Mouse (Mus musculus) CH12.LX (cell line): ENCODE data around the gene Syn3. TPM values are rescaled to one million over a fixed set of nuclear protein-coding genes. Genes with fewer than 3 reads are reported as not detected.

ENCODE experiments used
- DNase-seq: peaks from one replicate; pipeline ENCODE4 v3.0.0-alpha.2; 2013; ENCODE audit errors: extremely low read depth
- H3K27ac ChIP-seq: 2 replicates; pipeline ENCODE4 v1.5.1; 2012; ENCODE audit warnings: low read depth, mild to moderate bottlenecking, control low read depth, moderate library complexity; ENCODE audit not compliant: insufficient read depth
- H3K27me3 ChIP-seq: replicated peaks from 2 replicates; pipeline ENCODE3; 2012; ENCODE audit warnings: inconsistent platforms
- H3K36me3 ChIP-seq, 2 experiments: replicated peaks in 1 of 2; 2 replicates each; pipeline versions ENCODE3 to v1.6.1; 2012; ENCODE audit warnings: inconsistent platforms in 1 of 2, low read length in 1 of 2, mild to moderate bottlenecking in 1 of 2, mixed read lengths in 1 of 2, moderate library complexity in 1 of 2; ENCODE audit not compliant: control insufficient read depth in 1 of 2, insufficient read depth in 1 of 2
- H3K4me1 ChIP-seq, 2 experiments: 2 replicates each; pipeline ENCODE4 v1.6.1; 2012; ENCODE audit warnings: inconsistent platforms in 1 of 2, moderate library complexity in 1 of 2; ENCODE audit not compliant: insufficient read depth in 2 of 2, control insufficient read depth in 1 of 2
- H3K4me2 ChIP-seq: 2 replicates; pipeline ENCODE4 v1.6.1; 2012; ENCODE audit warnings: low read depth, mild to moderate bottlenecking, control low read depth; ENCODE audit not compliant: poor library complexity, insufficient read depth, severe bottlenecking
- H3K4me3 ChIP-seq, 3 experiments: fragments of 150-350 bp in 1 of 3; sonication (generic) in 1 of 3; replicated peaks in 1 of 3; 2 replicates each; pipeline versions ENCODE3 to v1.5.1; 2011 to 2012; ENCODE audit warnings: low read depth in 2 of 3, low read length in 2 of 3, mild to moderate bottlenecking in 2 of 3, moderate library complexity in 2 of 3, control low read depth in 1 of 3, improper control_type of control experiment in 1 of 3, inconsistent platforms in 1 of 3, mixed read lengths in 1 of 3; ENCODE audit not compliant: poor library complexity in 1 of 3
- H3K79me2 ChIP-seq: replicated peaks from 2 replicates; pipeline ENCODE4 v1.6.1; 2012; ENCODE audit warnings: mild to moderate bottlenecking, moderate library complexity; ENCODE audit not compliant: control insufficient read depth, poor library complexity, insufficient read depth, severe bottlenecking; ENCODE audit errors: extremely low read depth
- H3K9ac ChIP-seq: 2 replicates; pipeline ENCODE4 v1.6.1; 2012; ENCODE audit warnings: low read depth, mild to moderate bottlenecking, control low read depth, moderate library complexity; ENCODE audit not compliant: insufficient read depth
- H3K9me3 ChIP-seq: replicated peaks from 2 replicates; pipeline ENCODE3; 2012; ENCODE audit warnings: low read length, inconsistent platforms, mixed read lengths
- CHD2 ChIP-seq: IDR thresholded peaks from 2 replicates; pipeline ENCODE4 v1.6.1; 2011; ENCODE audit warnings: low read length, improper control_type of control experiment
- E2F4 ChIP-seq: IDR thresholded peaks from 2 replicates; pipeline ENCODE4 v1.6.1; 2011; ENCODE audit warnings: low read depth, low read length, improper control_type of control experiment; ENCODE audit not compliant: insufficient replicate concordance
- ELF1 ChIP-seq: IDR thresholded peaks from 2 replicates; pipeline ENCODE4 v1.6.1; 2014; ENCODE audit warnings: low read depth, mild to moderate bottlenecking, inconsistent platforms, low read length, improper control_type of control experiment
- GABPA ChIP-seq: IDR thresholded peaks from 2 replicates; pipeline ENCODE4 v1.6.1; 2012; ENCODE audit warnings: low read depth, low read length, improper control_type of control experiment, inconsistent platforms; ENCODE audit not compliant: insufficient replicate concordance
- HCFC1 ChIP-seq: IDR thresholded peaks from 2 replicates; pipeline ENCODE4 v1.6.1; 2012; ENCODE audit warnings: low read depth, mild to moderate bottlenecking, inconsistent platforms, low read length, improper control_type of control experiment
- JUN ChIP-seq: IDR thresholded peaks from 2 replicates; pipeline ENCODE4 v1.6.1; 2011; ENCODE audit warnings: low read depth, mild to moderate bottlenecking, low read length, improper control_type of control experiment, moderate library complexity; ENCODE audit not compliant: insufficient read depth
- KAT2A ChIP-seq: IDR thresholded peaks from 2 replicates; pipeline ENCODE4 v1.6.1; 2012; ENCODE audit warnings: low read length, improper control_type of control experiment, inconsistent platforms; ENCODE audit not compliant: insufficient replicate concordance
- MAFK ChIP-seq: IDR thresholded peaks from 2 replicates; pipeline ENCODE4 v1.6.1; 2011; ENCODE audit warnings: low read length, improper control_type of control experiment; ENCODE audit not compliant: insufficient replicate concordance
- MAZ ChIP-seq: IDR thresholded peaks from 2 replicates; pipeline ENCODE4 v1.6.1; 2012; ENCODE audit warnings: low read depth, mild to moderate bottlenecking, inconsistent platforms, low read length, improper control_type of control experiment, moderate library complexity
- MXI1 ChIP-seq: IDR thresholded peaks from 2 replicates; pipeline ENCODE4 v1.6.1; 2011; ENCODE audit warnings: mild to moderate bottlenecking, low read depth, low read length, improper control_type of control experiment
- NELFE ChIP-seq: IDR thresholded peaks from 2 replicates; pipeline ENCODE4 v1.6.1; 2011; ENCODE audit warnings: low read depth, low read length, improper control_type of control experiment
- PAX5 ChIP-seq: IDR thresholded peaks from 2 replicates; pipeline ENCODE4 v1.6.1; 2012; ENCODE audit warnings: low read length, inconsistent platforms, mixed read lengths
- POLR2AphosphoS2 ChIP-seq: IDR thresholded peaks from 2 replicates; pipeline ENCODE4 v1.6.1; 2011; ENCODE audit warnings: low read depth, low read length, improper control_type of control experiment
- SIN3A ChIP-seq: IDR thresholded peaks from 2 replicates; pipeline ENCODE4 v1.6.1; 2012; ENCODE audit warnings: low read length, improper control_type of control experiment, inconsistent platforms
- TBP ChIP-seq: conservative IDR thresholded peaks from 2 replicates; pipeline ENCODE4 v1.6.1; 2011; ENCODE audit warnings: low read depth, low read length, improper control_type of control experiment
- TCF12 ChIP-seq: IDR thresholded peaks from 2 replicates; pipeline ENCODE4 v1.6.1; 2014; ENCODE audit warnings: low read depth, mild to moderate bottlenecking, inconsistent platforms, low read length, improper control_type of control experiment
- USF1 ChIP-seq: IDR thresholded peaks from 2 replicates; pipeline ENCODE4 v1.6.1; 2014; ENCODE audit warnings: low read depth, mild to moderate bottlenecking, inconsistent platforms, low read length, improper control_type of control experiment
- USF2 ChIP-seq: conservative IDR thresholded peaks from 2 replicates; pipeline ENCODE4 v1.6.1; 2011; ENCODE audit warnings: low read depth, low read length, improper control_type of control experiment
- ZC3H11A ChIP-seq: IDR thresholded peaks from 2 replicates; pipeline ENCODE4 v1.6.1; 2012; ENCODE audit warnings: low read depth, mild to moderate bottlenecking, inconsistent platforms, low read length, improper control_type of control experiment
- ZKSCAN1 ChIP-seq: IDR thresholded peaks from 2 replicates; pipeline ENCODE4 v1.6.1; 2012; ENCODE audit warnings: low read depth, inconsistent platforms, low read length, improper control_type of control experiment, borderline replicate concordance
- ZMIZ1 ChIP-seq: IDR thresholded peaks from 2 replicates; pipeline ENCODE4 v1.6.1; 2012; ENCODE audit warnings: low read depth, mild to moderate bottlenecking, inconsistent platforms, low read length, improper control_type of control experiment
- ZNF384 ChIP-seq: IDR thresholded peaks from 2 replicates; pipeline ENCODE4 v1.6.1; 2012; ENCODE audit warnings: low read depth, low read length, improper control_type of control experiment, inconsistent platforms
- dilution Hi-C: fragments of 300-500 bp; cut with MboI; formaldehyde crosslinking; loops from 2 replicates; pipeline ENCODE4 v1.14.3; 2020; ENCODE audit warnings: low sequenced_read_pairs; ENCODE audit not compliant: extremely low pct_unique_long_range_greater_than_20kb, extremely low pct_ligation_motif_present
- in situ Hi-C: fragments of 300-500 bp; cut with MboI; formaldehyde crosslinking; loops from 3 replicates; pipeline ENCODE4 v1.14.3; 2019; ENCODE audit warnings: low sequenced_read_pairs, low pct_ligation_motif_present, low pct_unique_long_range_greater_than_20kb, mixed read lengths
- polyA plus RNA-seq: library from polyadenylated mRNA; unstranded; fragments of >175 nt; gene quantifications from 2 replicates; pipeline ENCODE4 v1.2.1, GENCODE M21; 2012; ENCODE audit warnings: low read depth; ENCODE audit not compliant: insufficient read length
- total RNA-seq, 2 experiments: library from RNA; depleted of rRNA; stranded (reverse); fragments of 300-350 nt in 1 of 2; fragments of >200 nt in 1 of 2; gene quantifications; 2 replicates each; pipeline ENCODE4 v1.2.3; 2012 to 2014

The Syn3 gene
- total and polyA plus RNA-seq, 3 experiments = 2.8 to 8.9 (median 5.6) TPM

GRCm38 (mm10) chr10:86344654-86345053 lies 154.0 kb downstream of the Syn3 start:
- H3K36me3 ChIP-seq = peaks cover 0 to 43% of the 10 kb centered on the region in 2 experiments
- no peaks in the 10 kb centered on the region for H3K27me3 ChIP-seq
- in situ Hi-C loops = no loop called here
- H3K4me3 ChIP-seq = no peak overlapping the region
- H3K4me2 ChIP-seq = no peak overlapping the region
- H3K27ac ChIP-seq = no peak overlapping the region
- no peaks in the 10 kb centered on the region for H3K4me1 ChIP-seq
- no peaks in the 10 kb centered on the region for H3K9me3 ChIP-seq
- TF ChIP-seq JUN (no peak), PAX5 (no peak), ZMIZ1 (no peak), USF2 (no peak)
- no peak for DNase-seq
- dilution Hi-C loops = no loop called here
- no peaks in the 10 kb centered on the region for H3K79me2 ChIP-seq
- H3K9ac ChIP-seq = no peak overlapping the region

GRCm38 (mm10) chr10:86343931-86344330 lies 154.8 kb downstream of the Syn3 start:
- no peak overlapping the region for H3K4me2 ChIP-seq
- no peaks in the 10 kb centered on the region for H3K9me3 ChIP-seq
- no peak overlapping the region for H3K4me3 ChIP-seq
- peaks cover 0 to 42% of the 10 kb centered on the region in 2 experiments for H3K36me3 ChIP-seq
- no peak for TF ChIP-seq ZC3H11A
- TF ChIP-seq E2F4 = no peak
- no peak for TF ChIP-seq MXI1
- TF ChIP-seq NELFE = no peak
- TF ChIP-seq ZKSCAN1 = no peak
- no peak for TF ChIP-seq TCF12
- no peak for TF ChIP-seq MAFK
- TF ChIP-seq SIN3A = no peak
- TF ChIP-seq ZNF384 = no peak
- TF ChIP-seq TBP = no peak
- no peak for TF ChIP-seq USF2
- no peak for TF ChIP-seq MAZ
- TF ChIP-seq ELF1 = no peak
- no peak for TF ChIP-seq CHD2
- TF ChIP-seq JUN = no peak
- no peak for TF ChIP-seq KAT2A
- no peak for TF ChIP-seq USF1
- TF ChIP-seq GABPA = no peak
- no peak for TF ChIP-seq HCFC1
- TF ChIP-seq POLR2AphosphoS2 = no peak
- no peak overlapping the region for H3K27ac ChIP-seq
- no peak for DNase-seq
- dilution Hi-C loops = no loop called here
- no peak overlapping the region for H3K9ac ChIP-seq
- no peaks in the 10 kb centered on the region for H3K4me1 ChIP-seq
- in situ Hi-C loops = no loop called here
- no peaks in the 10 kb centered on the region for H3K27me3 ChIP-seq
- no peaks in the 10 kb centered on the region for H3K79me2 ChIP-seq
